Mouse (Mus musculus) CH12.LX (cell line): ENCODE data around the gene Zfp106. TPM values are rescaled to one million over a fixed set of nuclear protein-coding genes. Genes with fewer than 3 reads are reported as not detected.

Experiments used
- DNase-seq: peaks from one replicate; pipeline ENCODE4 v3.0.0-alpha.2; 2013; ENCODE audit errors: extremely low read depth
- H3K27ac ChIP-seq: 2 replicates; pipeline ENCODE4 v1.5.1; 2012; ENCODE audit warnings: low read depth, mild to moderate bottlenecking, control low read depth, moderate library complexity; ENCODE audit not compliant: insufficient read depth
- H3K27me3 ChIP-seq: replicated peaks from 2 replicates; pipeline ENCODE3; 2012; ENCODE audit warnings: inconsistent platforms
- H3K36me3 ChIP-seq, 2 experiments: replicated peaks in 1 of 2; 2 replicates each; pipeline versions ENCODE3 to v1.6.1; 2012; ENCODE audit warnings: inconsistent platforms in 1 of 2, low read length in 1 of 2, mild to moderate bottlenecking in 1 of 2, mixed read lengths in 1 of 2, moderate library complexity in 1 of 2; ENCODE audit not compliant: control insufficient read depth in 1 of 2, insufficient read depth in 1 of 2
- H3K4me1 ChIP-seq, 2 experiments: 2 replicates each; pipeline ENCODE4 v1.6.1; 2012; ENCODE audit warnings: inconsistent platforms in 1 of 2, moderate library complexity in 1 of 2; ENCODE audit not compliant: insufficient read depth in 2 of 2, control insufficient read depth in 1 of 2
- H3K4me2 ChIP-seq: 2 replicates; pipeline ENCODE4 v1.6.1; 2012; ENCODE audit warnings: low read depth, mild to moderate bottlenecking, control low read depth; ENCODE audit not compliant: poor library complexity, insufficient read depth, severe bottlenecking
- H3K4me3 ChIP-seq, 3 experiments: fragments of 150-350 bp in 1 of 3; sonication (generic) in 1 of 3; replicated peaks in 1 of 3; 2 replicates each; pipeline versions ENCODE3 to v1.5.1; 2011 to 2012; ENCODE audit warnings: low read depth in 2 of 3, low read length in 2 of 3, mild to moderate bottlenecking in 2 of 3, moderate library complexity in 2 of 3, control low read depth in 1 of 3, improper control_type of control experiment in 1 of 3, inconsistent platforms in 1 of 3, mixed read lengths in 1 of 3; ENCODE audit not compliant: poor library complexity in 1 of 3
- H3K79me2 ChIP-seq: replicated peaks from 2 replicates; pipeline ENCODE4 v1.6.1; 2012; ENCODE audit warnings: mild to moderate bottlenecking, moderate library complexity; ENCODE audit not compliant: control insufficient read depth, poor library complexity, insufficient read depth, severe bottlenecking; ENCODE audit errors: extremely low read depth
- H3K9ac ChIP-seq: 2 replicates; pipeline ENCODE4 v1.6.1; 2012; ENCODE audit warnings: low read depth, mild to moderate bottlenecking, control low read depth, moderate library complexity; ENCODE audit not compliant: insufficient read depth
- H3K9me3 ChIP-seq: replicated peaks from 2 replicates; pipeline ENCODE3; 2012; ENCODE audit warnings: low read length, inconsistent platforms, mixed read lengths
- BHLHE40 ChIP-seq: IDR thresholded peaks from 2 replicates; pipeline ENCODE4 v1.6.1; 2011; ENCODE audit warnings: mild to moderate bottlenecking, low read depth, low read length, improper control_type of control experiment
- CHD1 ChIP-seq: IDR thresholded peaks from 2 replicates; pipeline ENCODE4 v1.6.1; 2012; ENCODE audit warnings: low read depth, low read length, improper control_type of control experiment, inconsistent platforms
- CHD2 ChIP-seq: IDR thresholded peaks from 2 replicates; pipeline ENCODE4 v1.6.1; 2011; ENCODE audit warnings: low read length, improper control_type of control experiment
- CTCF ChIP-seq, 2 experiments: IDR thresholded peaks in 1 of 2; conservative IDR thresholded peaks in 1 of 2; 2 replicates each; pipeline ENCODE4 v1.5.1; 2011 to 2012; ENCODE audit warnings: low read depth in 2 of 2, low read length in 2 of 2, improper control_type of control experiment in 1 of 2, inconsistent platforms in 1 of 2, mild to moderate bottlenecking in 1 of 2, moderate library complexity in 1 of 2
- E2F4 ChIP-seq: IDR thresholded peaks from 2 replicates; pipeline ENCODE4 v1.6.1; 2011; ENCODE audit warnings: low read depth, low read length, improper control_type of control experiment; ENCODE audit not compliant: insufficient replicate concordance
- ELF1 ChIP-seq: IDR thresholded peaks from 2 replicates; pipeline ENCODE4 v1.6.1; 2014; ENCODE audit warnings: low read depth, mild to moderate bottlenecking, inconsistent platforms, low read length, improper control_type of control experiment
- EP300 ChIP-seq: IDR thresholded peaks from 2 replicates; pipeline ENCODE4 v1.6.1; 2011; ENCODE audit warnings: low read length, improper control_type of control experiment
- ETS1 ChIP-seq: conservative IDR thresholded peaks from 2 replicates; pipeline ENCODE4 v1.6.1; 2012; ENCODE audit warnings: low read depth, mild to moderate bottlenecking, inconsistent platforms, low read length, improper control_type of control experiment, moderate library complexity
- GABPA ChIP-seq: IDR thresholded peaks from 2 replicates; pipeline ENCODE4 v1.6.1; 2012; ENCODE audit warnings: low read depth, low read length, improper control_type of control experiment, inconsistent platforms; ENCODE audit not compliant: insufficient replicate concordance
- IRF4 ChIP-seq: IDR thresholded peaks from 2 replicates; pipeline ENCODE4 v1.6.1; 2014; ENCODE audit warnings: low read depth, mild to moderate bottlenecking, inconsistent platforms, low read length, improper control_type of control experiment
- MAX ChIP-seq: IDR thresholded peaks from 2 replicates; pipeline ENCODE4 v1.6.1; 2011; ENCODE audit warnings: low read length, improper control_type of control experiment
- MAZ ChIP-seq: IDR thresholded peaks from 2 replicates; pipeline ENCODE4 v1.6.1; 2012; ENCODE audit warnings: low read depth, mild to moderate bottlenecking, inconsistent platforms, low read length, improper control_type of control experiment, moderate library complexity
- MEF2A ChIP-seq: IDR thresholded peaks from 2 replicates; pipeline ENCODE4 v1.6.1; 2014; ENCODE audit warnings: low read depth, mild to moderate bottlenecking, inconsistent platforms, low read length, improper control_type of control experiment, borderline replicate concordance
- MXI1 ChIP-seq: IDR thresholded peaks from 2 replicates; pipeline ENCODE4 v1.6.1; 2011; ENCODE audit warnings: mild to moderate bottlenecking, low read depth, low read length, improper control_type of control experiment
- PAX5 ChIP-seq: IDR thresholded peaks from 2 replicates; pipeline ENCODE4 v1.6.1; 2012; ENCODE audit warnings: low read length, inconsistent platforms, mixed read lengths
- POLR2AphosphoS2 ChIP-seq: IDR thresholded peaks from 2 replicates; pipeline ENCODE4 v1.6.1; 2011; ENCODE audit warnings: low read depth, low read length, improper control_type of control experiment
- SIN3A ChIP-seq: IDR thresholded peaks from 2 replicates; pipeline ENCODE4 v1.6.1; 2012; ENCODE audit warnings: low read length, improper control_type of control experiment, inconsistent platforms
- TBP ChIP-seq: conservative IDR thresholded peaks from 2 replicates; pipeline ENCODE4 v1.6.1; 2011; ENCODE audit warnings: low read depth, low read length, improper control_type of control experiment
- TCF12 ChIP-seq: IDR thresholded peaks from 2 replicates; pipeline ENCODE4 v1.6.1; 2014; ENCODE audit warnings: low read depth, mild to moderate bottlenecking, inconsistent platforms, low read length, improper control_type of control experiment
- UBTF ChIP-seq: IDR thresholded peaks from 2 replicates; pipeline ENCODE4 v1.6.1; 2012; ENCODE audit warnings: low read depth, mild to moderate bottlenecking, inconsistent platforms, low read length, improper control_type of control experiment, moderate library complexity
- USF1 ChIP-seq: IDR thresholded peaks from 2 replicates; pipeline ENCODE4 v1.6.1; 2014; ENCODE audit warnings: low read depth, mild to moderate bottlenecking, inconsistent platforms, low read length, improper control_type of control experiment
- ZC3H11A ChIP-seq: IDR thresholded peaks from 2 replicates; pipeline ENCODE4 v1.6.1; 2012; ENCODE audit warnings: low read depth, mild to moderate bottlenecking, inconsistent platforms, low read length, improper control_type of control experiment
- ZKSCAN1 ChIP-seq: IDR thresholded peaks from 2 replicates; pipeline ENCODE4 v1.6.1; 2012; ENCODE audit warnings: low read depth, inconsistent platforms, low read length, improper control_type of control experiment, borderline replicate concordance
- ZMIZ1 ChIP-seq: IDR thresholded peaks from 2 replicates; pipeline ENCODE4 v1.6.1; 2012; ENCODE audit warnings: low read depth, mild to moderate bottlenecking, inconsistent platforms, low read length, improper control_type of control experiment
- dilution Hi-C: fragments of 300-500 bp; cut with MboI; formaldehyde crosslinking; loops from 2 replicates; pipeline ENCODE4 v1.14.3; 2020; ENCODE audit warnings: low sequenced_read_pairs; ENCODE audit not compliant: extremely low pct_unique_long_range_greater_than_20kb, extremely low pct_ligation_motif_present
- in situ Hi-C: fragments of 300-500 bp; cut with MboI; formaldehyde crosslinking; loops from 3 replicates; pipeline ENCODE4 v1.14.3; 2019; ENCODE audit warnings: low sequenced_read_pairs, low pct_ligation_motif_present, low pct_unique_long_range_greater_than_20kb, mixed read lengths
- polyA plus RNA-seq: library from polyadenylated mRNA; unstranded; fragments of >175 nt; gene quantifications from 2 replicates; pipeline ENCODE4 v1.2.1, GENCODE M21; 2012; ENCODE audit warnings: low read depth; ENCODE audit not compliant: insufficient read length
- total RNA-seq, 2 experiments: library from RNA; depleted of rRNA; stranded (reverse); fragments of 300-350 nt in 1 of 2; fragments of >200 nt in 1 of 2; gene quantifications; 2 replicates each; pipeline ENCODE4 v1.2.3; 2012 to 2014

Gene Zfp106
- total and polyA plus RNA-seq, 3 experiments: 93.8 to 183 (median 130) TPM

- peaks cover 67 to 94% of the 10 kb centered on the region in 2 experiments for H3K36me3 ChIP-seq
- in situ Hi-C loops: no loop called here
- H3K9me3 ChIP-seq: no peaks in the 10 kb centered on the region
- H3K4me2 ChIP-seq: no peak overlapping the region
- 0 out of 2 replicates have a peak, but pooled peaks cover 2% of the 10 kb centered on the region for H3K79me2 ChIP-seq
- no peak for TF ChIP-seq SIN3A
- TF ChIP-seq BHLHE40: no peak
- TF ChIP-seq POLR2AphosphoS2: no peak
- TF ChIP-seq TCF12: no peak
- no peak for TF ChIP-seq MAZ
- TF ChIP-seq IRF4: no peak
- no peak for TF ChIP-seq E2F4
- no peak for TF ChIP-seq ZC3H11A
- no peak for TF ChIP-seq CTCF (conservative IDR thresholded peaks at IDR 0.05 in 1 of 2, IDR thresholded peaks at IDR 0.05 in 1 of 2; ENCODE audit: low read depth in 2 of 2, low read length in 2 of 2)
- TF ChIP-seq MXI1: no peak
- TF ChIP-seq MAX: no peak
- no peak for TF ChIP-seq CHD1
- no peak for TF ChIP-seq USF1
- TF ChIP-seq CHD2: no peak
- no peak for TF ChIP-seq MEF2A
- TF ChIP-seq ZKSCAN1: no peak
- no peak for TF ChIP-seq ETS1
- dilution Hi-C loops: no loop called here
- no peaks in the 10 kb centered on the region for H3K27me3 ChIP-seq
- H3K9ac ChIP-seq: no peak overlapping the region
- H3K27ac ChIP-seq: no peak overlapping the region
- no peaks in the 10 kb centered on the region for H3K4me1 ChIP-seq
- no peak for DNase-seq
- H3K4me3 ChIP-seq: no peak overlapping the region
These were observed 49.5 kb downstream of the Zfp106 start for GRCm38 (mm10) chr2:120514181-120514580.

- no peaks in the 10 kb centered on the region for H3K79me2 ChIP-seq
- in situ Hi-C loops (no loop called here), dilution Hi-C loops (no loop called here)
- no peak for TF ChIP-seq BHLHE40
- no peak for TF ChIP-seq SIN3A
- TF ChIP-seq TBP: no peak
- TF ChIP-seq USF1: no peak
- no peak for TF ChIP-seq ELF1
- no peak for TF ChIP-seq EP300
- TF ChIP-seq ZKSCAN1: no peak
- TF ChIP-seq MAZ: no peak
- no peak for TF ChIP-seq ZMIZ1
- no peak for TF ChIP-seq PAX5
- TF ChIP-seq UBTF: no peak
- no peak for TF ChIP-seq ZC3H11A
- TF ChIP-seq GABPA: no peak
- H3K9ac ChIP-seq: no peak overlapping the region
- no peaks in the 10 kb centered on the region for H3K9me3 ChIP-seq
- no peak overlapping the region for H3K4me3 ChIP-seq
- no peak for DNase-seq
- peaks cover 29 to 60% of the 10 kb centered on the region in 2 experiments for H3K4me1 ChIP-seq
- no peak overlapping the region for H3K27ac ChIP-seq
- H3K36me3 ChIP-seq: peaks cover 24 to 55% of the 10 kb centered on the region in 2 experiments
- no peaks in the 10 kb centered on the region for H3K27me3 ChIP-seq
- no peak overlapping the region for H3K4me2 ChIP-seq
These were observed 59.7 kb downstream of the Zfp106 start for GRCm38 (mm10) chr2:120503992-120504391.
